Mouse (Mus musculus) ES-Bruce4 (cell line): Measurements from ENCODE around the gene Iqce. TPM values are rescaled to one million over a fixed set of nuclear protein-coding genes. Genes with fewer than 3 reads are reported as not detected.
A peak's percentile ranks its signal among the peaks of the same experiment; 100 is the strongest.
"Not testable (repeated sequence)": the region's sequence is repeated elsewhere in the genome, so short reads cannot be mapped to it uniquely, and the experiment has no call there.

Source experiments
- H3K27ac ChIP-seq: 2 replicates; pipeline ENCODE4 v1.5.1; 2012; ENCODE audit warnings: low read length, inconsistent platforms; ENCODE audit not compliant: insufficient read depth
- H3K27me3 ChIP-seq: 2 replicates; pipeline ENCODE4 v1.6.1; 2012; ENCODE audit warnings: mild to moderate bottlenecking, low read length, inconsistent platforms; ENCODE audit not compliant: control insufficient read depth, poor library complexity, insufficient read depth, severe bottlenecking
- H3K36me3 ChIP-seq: 2 replicates; pipeline ENCODE4 v1.6.1; 2012; ENCODE audit warnings: inconsistent platforms, mild to moderate bottlenecking, low read length, moderate library complexity; ENCODE audit not compliant: control insufficient read depth, poor library complexity, insufficient read depth, severe bottlenecking
- H3K4me1 ChIP-seq: one replicate; pipeline ENCODE4 v1.8.1; 2011; ENCODE audit warnings: low read length; ENCODE audit not compliant: control insufficient read depth, insufficient read depth
- H3K4me3 ChIP-seq: 2 replicates; pipeline ENCODE4 v1.5.1; 2011; ENCODE audit warnings: low read depth, mild to moderate bottlenecking, low read length
- H3K9ac ChIP-seq: 2 replicates; pipeline ENCODE4 v1.6.1; 2012; ENCODE audit warnings: low read depth, mild to moderate bottlenecking, inconsistent platforms; ENCODE audit not compliant: poor library complexity, severe bottlenecking
- H3K9me3 ChIP-seq: replicated peaks from 2 replicates; pipeline ENCODE4 v1.6.1; 2012; ENCODE audit warnings: mild to moderate bottlenecking, low read length, inconsistent platforms; ENCODE audit not compliant: control insufficient read depth, poor library complexity, insufficient read depth, severe bottlenecking
- CTCF ChIP-seq: IDR thresholded peaks from one replicate; pipeline ENCODE4 v1.8.1; 2011; ENCODE audit warnings: low read depth, low read length
- EP300 ChIP-seq: IDR thresholded peaks from 2 replicates; pipeline ENCODE4 v1.6.1; 2011; ENCODE audit warnings: low read depth, low read length; ENCODE audit not compliant: insufficient read depth
- POLR2A ChIP-seq: IDR thresholded peaks from one replicate; pipeline ENCODE4 v1.8.1; 2011; ENCODE audit warnings: low read length; ENCODE audit not compliant: insufficient read depth
- polyA plus RNA-seq: library from polyadenylated mRNA; stranded (reverse); fragments of >200 nt; gene quantifications from 2 replicates; pipeline ENCODE4 v1.2.4, GENCODE M21; 2011; ENCODE audit warnings: low read depth; ENCODE audit not compliant: missing spikeins, insufficient read depth, insufficient read length

Gene Iqce
- polyA plus RNA-seq, 1 experiment, result 11.0 TPM

DNA sequence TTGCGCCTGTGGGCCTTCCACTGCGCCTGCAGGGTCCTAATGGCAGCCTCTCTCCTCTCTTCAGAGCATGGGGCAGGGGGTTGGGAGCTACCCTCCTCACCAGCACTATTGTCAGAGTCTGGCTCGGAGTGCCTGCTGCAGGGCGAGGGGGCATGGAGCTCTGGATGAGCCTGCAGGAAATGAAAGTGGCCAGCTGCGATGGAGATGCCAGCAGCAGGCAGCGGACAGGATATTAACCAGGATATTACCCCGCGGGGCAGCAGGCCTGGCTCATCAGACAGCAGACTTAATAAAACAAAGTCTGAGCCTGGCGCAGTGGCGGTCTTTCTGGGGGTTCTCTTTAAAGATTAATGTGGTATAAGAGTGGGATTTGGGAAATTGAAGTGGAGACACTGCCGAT is 27.1 kb downstream of the Iqce start:
- Histone ChIP-seq H3K9ac (no peak overlapping the region), H3K4me3 (no peak overlapping the region), H3K27ac (no peak overlapping the region), H3K27me3 (no peaks in the 10 kb centered on the region), H3K36me3 (no peaks in the 10 kb centered on the region), H3K4me1 (no peaks in the 10 kb centered on the region), H3K9me3 (no peaks in the 10 kb centered on the region)
- no peak for TF ChIP-seq CTCF
- no peak for TF ChIP-seq POLR2A
- no peak for TF ChIP-seq EP300

DNA sequence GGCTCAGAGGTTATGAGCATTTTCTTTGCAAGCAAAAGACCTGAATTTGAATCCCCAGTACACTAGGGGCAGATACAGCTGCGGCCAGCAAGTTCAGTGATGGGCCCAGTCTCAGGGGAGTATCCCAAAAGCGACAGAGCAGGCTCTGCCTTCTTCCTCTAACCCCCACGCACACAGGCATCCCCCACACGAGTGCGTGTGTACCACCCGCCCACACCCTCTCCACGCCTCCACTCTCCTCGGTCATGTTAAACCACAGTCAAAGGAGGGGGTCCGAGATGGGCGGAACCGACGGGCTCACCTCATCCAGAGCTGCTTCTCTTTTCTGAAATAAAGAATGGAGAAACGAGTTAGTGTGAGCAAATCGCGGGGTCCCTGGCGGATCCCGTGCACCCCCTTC is 28.1 kb downstream of the Iqce start:
- Histone ChIP-seq H3K4me3 (no peak overlapping the region), H3K36me3 (no peaks in the 10 kb centered on the region)

DNA sequence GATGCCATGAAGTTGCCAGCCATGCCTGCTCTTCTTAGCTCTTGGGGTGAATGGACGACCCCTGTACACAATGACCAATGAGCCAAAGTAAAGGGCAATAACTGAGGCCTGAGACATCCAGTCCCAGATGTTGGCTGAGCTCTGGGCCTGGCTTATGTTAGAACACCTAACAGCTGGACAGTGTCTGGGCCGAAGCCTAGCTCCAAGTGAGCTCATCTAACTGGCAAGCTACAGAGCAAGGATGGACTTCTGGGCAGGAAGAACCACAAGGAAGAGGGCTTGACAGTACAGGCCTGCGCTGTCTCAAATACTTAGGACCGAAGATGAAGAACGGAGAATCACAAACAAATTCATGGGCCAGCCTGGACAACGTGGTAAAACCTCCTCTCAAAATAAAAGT is 29.6 kb downstream of the Iqce start:
- H3K27ac ChIP-seq, H3K4me3 ChIP-seq, H3K27me3 ChIP-seq, H3K9ac ChIP-seq, H3K36me3 ChIP-seq, H3K4me1 ChIP-seq, H3K9me3 ChIP-seq: not testable (repeated sequence)

More for the DNA sequence above, 28.1 kb downstream of the Iqce start:
- Histone ChIP-seq H3K4me1 (no peaks in the 10 kb centered on the region), H3K27me3 (no peaks in the 10 kb centered on the region), H3K9me3 (peaks cover 3% of the 10 kb centered on the region), H3K27ac (no peak overlapping the region), H3K9ac (no peak overlapping the region)
- TF ChIP-seq CTCF (no peak), EP300 (no peak), POLR2A (no peak)

DNA sequence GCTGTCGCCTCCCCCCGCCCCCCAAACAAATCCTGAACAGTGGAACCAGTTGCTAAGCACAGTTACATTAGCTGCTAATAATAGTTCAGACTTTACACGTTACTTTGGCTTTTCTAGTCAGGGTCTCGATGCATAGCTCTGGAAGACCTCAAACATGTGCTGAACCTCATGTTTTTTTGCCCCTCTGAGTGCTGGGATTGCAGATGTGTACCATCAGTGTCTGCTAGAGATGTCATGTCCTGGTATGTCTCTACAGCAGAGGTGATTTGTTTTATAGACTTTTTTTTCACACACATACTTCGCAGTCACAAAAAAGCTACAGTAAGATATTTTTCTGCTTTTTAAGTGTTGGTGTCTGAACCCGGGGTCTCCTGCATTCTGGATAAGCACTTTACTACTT is 30.1 kb downstream of the Iqce start:
- H3K36me3 ChIP-seq, result no peaks in the 10 kb centered on the region

DNA sequence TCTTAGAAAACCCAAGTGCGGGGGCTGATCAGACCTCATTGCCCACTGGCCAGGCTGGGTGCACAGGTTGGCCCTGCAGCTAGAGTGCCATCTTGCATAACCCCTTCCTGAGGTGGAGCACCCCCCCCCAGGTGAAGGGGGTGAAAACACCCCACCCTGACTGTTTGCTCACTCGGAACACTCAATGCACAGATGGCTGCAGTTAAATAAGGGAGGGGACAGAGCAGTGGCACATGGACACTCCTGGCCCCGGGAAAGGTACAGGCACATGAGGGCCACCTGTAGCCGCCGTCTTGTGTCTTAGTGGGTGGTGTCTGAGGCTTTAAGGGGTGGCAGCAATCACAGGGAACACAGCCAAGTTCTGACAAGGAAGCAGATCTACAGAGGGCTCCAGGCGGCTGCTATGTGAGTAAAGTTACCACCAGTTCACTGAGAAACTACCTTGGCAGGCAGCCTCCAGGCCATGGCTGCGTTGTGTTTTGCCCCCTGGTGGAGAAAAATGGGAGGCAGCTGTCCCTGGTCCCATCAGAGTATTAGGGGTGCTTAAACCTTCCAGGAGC is 38.5 kb downstream of the Iqce start:
- Histone ChIP-seq H3K4me1 (no peaks in the 10 kb centered on the region), H3K36me3 (no peaks in the 10 kb centered on the region), H3K9ac (no peak overlapping the region), H3K4me3 (no peak overlapping the region), H3K9me3 (peaks cover 2% of the 10 kb centered on the region; the same call in 1 of the 2 replicates), H3K27ac (no peak overlapping the region), H3K27me3 (no peaks in the 10 kb centered on the region)
- no peak for TF ChIP-seq EP300
- TF ChIP-seq CTCF, result peak; percentile 72
- TF ChIP-seq POLR2A, result no peak

More for the DNA sequence above, 30.1 kb downstream of the Iqce start:
- Histone ChIP-seq H3K9ac (no peak overlapping the region), H3K4me1 (no peaks in the 10 kb centered on the region), H3K9me3 (peaks cover 8% of the 10 kb centered on the region), H3K4me3 (no peak overlapping the region), H3K27ac (no peak overlapping the region), H3K27me3 (no peaks in the 10 kb centered on the region)
- TF ChIP-seq EP300 (no peak), POLR2A (no peak), CTCF (no peak)

DNA sequence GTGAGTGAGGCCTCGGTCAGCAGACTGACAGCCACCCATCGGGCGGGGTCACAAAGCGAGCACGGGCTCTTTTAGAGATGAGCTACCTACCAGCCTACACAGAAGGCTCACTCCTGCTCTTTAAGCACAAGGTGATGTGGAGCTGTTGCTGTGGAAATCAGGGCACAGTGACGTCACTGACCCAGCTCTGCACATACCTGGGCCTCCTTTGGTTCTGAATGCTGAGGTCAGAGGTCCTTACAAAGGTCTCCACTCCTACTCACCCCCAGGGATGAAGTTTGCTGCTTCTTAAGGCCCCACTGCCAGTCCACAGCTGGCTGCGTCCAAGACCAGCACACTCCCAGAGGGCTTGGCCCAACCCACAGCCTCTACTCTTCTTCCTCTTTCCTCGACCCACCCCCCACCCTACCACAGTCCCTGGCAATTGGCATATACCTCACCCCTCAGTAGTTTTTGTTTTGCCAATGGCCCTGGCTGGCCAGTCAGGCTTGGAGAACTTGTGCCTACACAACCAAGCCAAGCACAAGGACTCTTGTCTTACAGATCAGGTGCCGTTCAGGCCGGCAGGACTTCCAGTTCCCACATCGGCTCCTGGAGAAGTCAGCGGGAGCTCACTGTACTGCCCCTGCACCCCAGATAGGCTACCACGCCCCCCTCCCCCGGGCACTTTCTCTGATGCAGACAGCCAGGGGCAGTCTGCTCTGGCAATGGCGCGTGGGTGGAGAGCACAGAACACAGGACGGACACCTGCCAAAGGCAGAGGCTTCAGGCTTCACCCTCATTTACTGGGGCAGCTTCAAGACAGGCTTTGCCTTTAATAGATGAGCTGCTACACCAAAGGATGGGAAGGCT is 39.2 kb downstream of the Iqce start:
- Histone ChIP-seq H3K27me3 (no peaks in the 10 kb centered on the region), H3K4me1 (no peaks in the 10 kb centered on the region), H3K9ac (no peak overlapping the region), H3K9me3 (no peaks in the 10 kb centered on the region), H3K27ac (no peak overlapping the region), H3K4me3 (0 out of 2 replicates have a peak overlapping the region, but pooled peaks have one; percentile 0), H3K36me3 (no peaks in the 10 kb centered on the region)
- TF ChIP-seq CTCF (no peak), EP300 (no peak), POLR2A (no peak)
